Mouse (Mus musculus) cortical plate, adult 2 months (tissue): Measurements from ENCODE around the gene Nptx2. TPM values are rescaled to one million over a fixed set of nuclear protein-coding genes. Genes with fewer than 3 reads are reported as not detected.

Experiments used
- H3K27ac ChIP-seq: fragments of 200-500 bp; 2 replicates; pipeline ENCODE4 v1.5.1; 2012; ENCODE audit warnings: low read length, control low read depth, inconsistent platforms; ENCODE audit not compliant: insufficient read depth
- H3K4me1 ChIP-seq: fragments of 200-500 bp; 2 replicates; pipeline ENCODE4 v1.6.1; 2011; ENCODE audit warnings: low read length; ENCODE audit not compliant: control insufficient read depth, insufficient read depth
- H3K4me3 ChIP-seq: fragments of 200-500 bp; 2 replicates; pipeline ENCODE4 v1.5.1; 2011; ENCODE audit warnings: mild to moderate bottlenecking, low read length, control low read depth; ENCODE audit not compliant: insufficient read depth
- CTCF ChIP-seq: fragments of 200-500 bp; IDR thresholded peaks from 2 replicates; pipeline ENCODE4 v1.5.1; 2011; ENCODE audit warnings: mild to moderate bottlenecking, control low read depth, low read length; ENCODE audit not compliant: insufficient read depth; ENCODE audit errors: extremely low read depth
- POLR2A ChIP-seq: fragments of 200-500 bp; IDR thresholded peaks from 2 replicates; pipeline ENCODE4 v1.6.1; 2011; ENCODE audit warnings: mild to moderate bottlenecking, low read length, control low read depth; ENCODE audit not compliant: insufficient read depth; ENCODE audit errors: extremely low read depth
- polyA plus RNA-seq: library from polyadenylated mRNA; depleted of rRNA; stranded (reverse); fragments of >200 nt; gene quantifications from 2 replicates; pipeline ENCODE4 v1.2.3, GENCODE M21; 2012

The Nptx2 gene
- polyA plus RNA-seq, 1 experiment, result 57.3 TPM

GRCm38 (mm10) chr5:144520096-144520495 lies 25.6 kb upstream of the Nptx2 start:
- Histone ChIP-seq H3K27ac (no peak overlapping the region), H3K4me1 (no peaks in the 10 kb centered on the region), H3K4me3 (no peak overlapping the region)
- TF ChIP-seq POLR2A (no peak), CTCF (no peak)

- Histone ChIP-seq H3K4me3 (no peak overlapping the region), H3K4me1 (no peaks in the 10 kb centered on the region), H3K27ac (no peak overlapping the region)
- TF ChIP-seq POLR2A (no peak), CTCF (no peak)
Measured at GRCm38 (mm10) chr5:144524774-144525173, 20.9 kb upstream of the Nptx2 start.

- H3K27ac ChIP-seq, result no peak overlapping the region
- no peak overlapping the region for H3K4me3 ChIP-seq
- TF ChIP-seq POLR2A, result no peak
- TF ChIP-seq CTCF, result no peak
- H3K4me1 ChIP-seq, result no peaks in the 10 kb centered on the region
Measured at GRCm38 (mm10) chr5:144529123-144529522, 16.6 kb upstream of the Nptx2 start.

DNA sequence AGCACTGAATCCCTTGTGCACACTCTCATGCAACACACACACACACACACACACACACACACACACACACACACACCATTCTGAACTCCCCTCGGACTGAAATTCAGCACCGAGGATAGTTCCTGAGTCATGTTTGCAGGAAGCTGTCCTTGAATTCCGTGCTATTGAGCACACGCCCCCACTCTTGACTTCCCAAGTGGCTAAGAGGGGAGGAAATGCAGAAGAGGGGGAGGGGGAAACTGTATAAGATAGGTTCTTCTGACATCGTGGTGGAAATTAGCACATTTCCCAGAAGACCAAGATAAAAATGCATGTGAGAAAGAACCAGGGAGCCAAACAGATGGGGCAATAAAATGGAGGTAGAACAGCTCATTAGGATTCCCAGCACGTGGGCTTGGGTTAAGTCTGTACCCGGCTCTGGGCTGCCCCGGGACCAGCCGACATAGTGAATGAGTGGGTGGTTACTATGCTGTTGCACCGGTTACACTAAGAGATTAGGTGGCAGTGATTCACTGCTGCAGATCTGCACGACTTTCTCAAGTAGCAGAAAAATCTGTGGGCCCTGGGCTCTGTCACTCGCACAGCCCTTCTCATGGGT lies 2.9 kb upstream of the Nptx2 start:
- Histone ChIP-seq H3K27ac (no peak overlapping the region), H3K4me3 (no peak overlapping the region)
- no peak for TF ChIP-seq CTCF
- no peak for TF ChIP-seq POLR2A

GRCm38 (mm10) chr5:144546423-144546995 lies 807 bp downstream of the Nptx2 start:
- Histone ChIP-seq H3K4me3 (peak overlapping the region; percentile 57), H3K4me1 (no peaks in the 10 kb centered on the region; the same call in 1 of the 2 replicates), H3K27ac (no peak overlapping the region; the same call in 1 of the 2 replicates)
- TF ChIP-seq POLR2A (no peak), CTCF (no peak)

More for the DNA sequence above, 2.9 kb upstream of the Nptx2 start:
- no peaks in the 10 kb centered on the region; the same call in 1 of the 2 replicates for H3K4me1 ChIP-seq

- peak overlapping the region; percentile 52 for H3K4me3 ChIP-seq
- no peak overlapping the region for H3K27ac ChIP-seq
- no peaks in the 10 kb centered on the region; the same call in 1 of the 2 replicates for H3K4me1 ChIP-seq
- TF ChIP-seq CTCF, result no peak
- TF ChIP-seq POLR2A, result no peak
Measured at GRCm38 (mm10) chr5:144547333-144547878, 1.7 kb downstream of the Nptx2 start.

DNA sequence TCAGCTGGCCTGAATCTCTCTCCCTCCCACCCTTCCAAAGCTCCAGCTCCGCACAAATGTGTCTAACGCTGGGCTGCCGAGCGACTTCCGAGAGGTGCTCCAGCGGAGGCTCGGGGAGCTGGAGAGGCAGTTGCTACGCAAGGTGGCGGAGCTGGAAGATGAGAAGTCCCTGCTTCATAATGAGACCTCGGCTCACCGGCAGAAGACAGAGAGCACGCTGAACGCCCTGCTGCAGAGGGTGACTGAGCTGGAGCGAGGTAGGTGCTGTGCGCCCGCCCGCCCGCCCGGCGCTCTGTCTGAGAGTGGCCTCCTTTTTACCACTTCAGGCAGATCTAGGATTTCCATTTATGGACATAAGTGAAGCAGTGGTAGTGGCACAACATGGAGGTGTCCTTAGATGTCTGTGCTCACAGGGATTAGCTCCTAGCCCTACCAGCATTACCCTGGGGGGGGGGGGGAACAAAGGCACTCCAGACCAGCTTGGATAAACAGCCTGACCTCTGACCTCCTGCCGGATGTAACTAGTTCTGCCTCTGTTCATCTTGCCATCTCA lies 2.5 kb downstream of the Nptx2 start:
- Histone ChIP-seq H3K27ac (0 out of 2 replicates have a peak overlapping the region, but pooled peaks have one; percentile 60), H3K4me1 (no peaks in the 10 kb centered on the region; the same call in 1 of the 2 replicates), H3K4me3 (peak overlapping the region; percentile 52)
- TF ChIP-seq POLR2A, result peak; percentile 43; the same call in 1 of the 2 replicates
- TF ChIP-seq CTCF, result no peak

DNA sequence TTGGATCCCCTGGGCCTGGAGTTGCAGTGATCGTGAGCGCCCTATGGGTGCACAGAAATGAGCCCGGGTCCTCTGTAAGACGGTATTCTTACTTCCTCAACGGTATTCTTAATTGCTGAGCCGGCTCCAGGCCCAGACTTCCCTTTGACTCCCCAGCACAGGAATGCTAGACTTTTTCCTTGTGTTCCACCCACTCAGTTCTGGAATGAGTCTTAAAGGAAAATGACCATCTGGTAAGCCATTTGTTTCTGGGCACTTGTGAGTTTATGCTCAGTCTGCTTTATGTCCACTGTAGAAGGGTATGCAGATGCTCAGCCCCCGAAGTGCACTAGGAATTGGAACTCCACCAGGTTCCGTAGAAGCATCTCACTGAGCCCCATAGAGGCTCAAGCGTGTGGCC lies 4.3 kb downstream of the Nptx2 start:
- TF ChIP-seq POLR2A, result no peak
- TF ChIP-seq CTCF, result no peak
- H3K4me3 ChIP-seq, result no peak overlapping the region
- H3K4me1 ChIP-seq, result no peaks in the 10 kb centered on the region
- H3K27ac ChIP-seq, result no peak overlapping the region

DNA sequence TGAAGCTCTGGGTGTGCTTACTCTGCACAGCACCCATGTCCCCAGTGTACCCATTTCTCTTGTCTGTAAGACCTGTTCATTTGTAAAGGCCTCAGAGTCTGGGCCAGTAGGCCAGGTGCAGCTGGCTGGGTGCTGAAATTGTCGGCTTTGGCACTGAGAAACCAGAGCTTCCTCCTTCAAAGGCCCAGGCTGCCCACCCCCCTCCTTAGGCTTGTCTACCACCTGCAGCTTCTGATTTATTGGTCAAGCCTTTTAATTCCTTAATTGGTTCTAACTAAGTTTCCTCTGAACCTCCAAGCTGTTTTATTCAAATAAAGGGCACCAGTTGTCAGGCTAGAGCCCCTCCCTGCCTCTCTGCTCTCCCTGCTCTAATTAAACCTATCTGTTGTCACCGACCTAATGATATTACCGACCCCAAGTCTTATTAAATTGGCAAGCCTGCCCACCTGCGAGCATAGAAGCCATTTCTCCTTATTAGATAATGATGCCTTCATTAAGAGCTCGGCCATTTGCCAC lies 5.0 kb downstream of the Nptx2 start:
- no peaks in the 10 kb centered on the region for H3K4me1 ChIP-seq
- TF ChIP-seq POLR2A (no peak), CTCF (no peak)
- H3K4me3 ChIP-seq, result no peak overlapping the region
- no peak overlapping the region for H3K27ac ChIP-seq
